Mouse (Mus musculus) gastrocnemius, adult 2 months (tissue): ENCODE results near the gene Mfsd4b2. TPM values are rescaled to one million over a fixed set of nuclear protein-coding genes. Genes with fewer than 3 reads are reported as not detected.
A peak's percentile ranks its signal among the peaks of the same experiment; 100 is the strongest.
"Not testable (repeated sequence)": the region's sequence is repeated elsewhere in the genome, so short reads cannot be mapped to it uniquely, and the experiment has no call there.

Source experiments
- DNase-seq: peaks from one replicate; pipeline ENCODE4 v3.0.0; 2022
- H3K27ac ChIP-seq: fragments of 200-600 bp; 2 replicates; pipeline ENCODE4 v1.8.1; 2022; ENCODE audit warnings: mild to moderate bottlenecking
- H3K4me3 ChIP-seq: fragments of 200-600 bp; 2 replicates; pipeline ENCODE4 v1.8.1; 2022; ENCODE audit warnings: mild to moderate bottlenecking, moderate library complexity
- CTCF ChIP-seq: fragments of 200-600 bp; IDR thresholded peaks from 2 replicates; pipeline ENCODE4 v1.8.1; 2022; ENCODE audit warnings: antibody characterized with exemption, mild to moderate bottlenecking, moderate library complexity
- intact Hi-C: fragments of 180-260 bp; cut with DNase I; formaldehyde crosslinking; loops from one replicate; pipeline ENCODE4 v1.15.1; 2025
- long read RNA-seq, 2 experiments: library from polyadenylated mRNA; stranded (forward); transcript quantifications; one replicate each; pipeline ENCODE4 v2.0.0; 2021
- total RNA-seq, 2 experiments: library from RNA; stranded (reverse); gene quantifications; 2 replicates each; pipeline ENCODE4 v1.2.3; 2021

The Mfsd4b2 gene
- under 1 TPM; 0.10 to 0.22 TPM for total RNA-seq
- long read RNA-seq, experiment 1, result 0 reads
- long read RNA-seq, experiment 2, result 0 reads

- Histone ChIP-seq H3K27ac (no peak within 1 kb of the TSS), H3K4me3 (peak within 1 kb of the TSS; percentile 64)
- peak; percentile 39 for TF ChIP-seq CTCF
- peak; percentile 57 for DNase-seq
- intact Hi-C loops, result no loop called here
Measured at GRCm38 (mm10) chr10:39926616-39927139, at the start of gene Mfsd4b2. Mfsd4b2 (minus strand) TSS chr10:39926923.

- DNase-seq, result no peak
- no peak for TF ChIP-seq CTCF
- Histone ChIP-seq H3K27ac (no peak overlapping the region), H3K4me3 (no peak overlapping the region)
- intact Hi-C loops, result no loop called here
Measured at GRCm38 (mm10) chr10:39975771-39976170, 49.0 kb upstream of the Mfsd4b2 start.

GRCm38 (mm10) chr10:39974982-39975381 is 48.3 kb upstream of the Mfsd4b2 start:
- no peak for DNase-seq
- no peak for TF ChIP-seq CTCF
- Histone ChIP-seq H3K4me3 (no peak overlapping the region), H3K27ac (no peak overlapping the region)
- intact Hi-C loops, result no loop called here

GRCm38 (mm10) chr10:39967512-39967911 is 40.8 kb upstream of the Mfsd4b2 start:
- no peak overlapping the region for H3K27ac ChIP-seq
- no peak for TF ChIP-seq CTCF
- intact Hi-C loops, result no loop called here
- DNase-seq, result no peak
- no peak overlapping the region for H3K4me3 ChIP-seq

GRCm38 (mm10) chr10:39961906-39962305 is 35.2 kb upstream of the Mfsd4b2 start:
- no peak for DNase-seq
- intact Hi-C loops, result loop anchor here (2.0 kb wide), 1 partner anchor 251 kb away; no protein-coding TSS in a partner anchor

GRCm38 (mm10) chr10:39960441-39960822 is 33.7 kb upstream of the Mfsd4b2 start:
- Histone ChIP-seq H3K4me3 (peak overlapping the region; percentile 82), H3K27ac (peak overlapping the region; percentile 100)
- no peak for DNase-seq
- intact Hi-C loops, result loop anchor here (2.0 kb wide), 1 partner anchor 252 kb away; no protein-coding TSS in a partner anchor
- no peak for TF ChIP-seq CTCF

More at GRCm38 (mm10) chr10:39961906-39962305, 35.2 kb upstream of the Mfsd4b2 start:
- no peak overlapping the region for H3K4me3 ChIP-seq
- H3K27ac ChIP-seq, result no peak overlapping the region
- TF ChIP-seq CTCF, result no peak

- TF ChIP-seq CTCF, result peak; percentile 80
- peak; percentile 96 for DNase-seq
- Histone ChIP-seq H3K4me3 (peak within 1 kb of the TSS; percentile 82), H3K27ac (peak within 1 kb of the TSS; percentile 100)
- intact Hi-C loops, result loop anchor here (2.0 to 5.0 kb wide), 5 partner anchors 58 to 253 kb away; partner anchors contain the start of gene Slc16a10
Measured at GRCm38 (mm10) chr10:39959761-39960440, 33.2 kb upstream of the Mfsd4b2 start, which contains the start of gene Mfsd4b3. Mfsd4b3 (minus strand) TSS chr10:39960153.

- H3K27ac ChIP-seq, result peak overlapping the region; percentile 100
- DNase-seq, result no peak
- peak; percentile 54 for TF ChIP-seq CTCF
- no peak overlapping the region; the same call in 1 of the 2 replicates for H3K4me3 ChIP-seq
- intact Hi-C loops, result loop anchor here (5.0 kb wide), 4 partner anchors 56 to 184 kb away; partner anchors contain the start of gene Slc16a10
Measured at GRCm38 (mm10) chr10:39958266-39958665, 31.5 kb upstream of the Mfsd4b2 start.

- intact Hi-C loops, result loop anchor here (5.0 kb wide), 4 partner anchors 54 to 186 kb away; partner anchors contain the start of gene Slc16a10
- Histone ChIP-seq H3K27ac (no peak overlapping the region), H3K4me3 (no peak overlapping the region)
- DNase-seq, result no peak
- TF ChIP-seq CTCF, result no peak
Measured at GRCm38 (mm10) chr10:39956340-39956878, 29.7 kb upstream of the Mfsd4b2 start.

- no peak overlapping the region for H3K4me3 ChIP-seq
- DNase-seq, result no peak
- TF ChIP-seq CTCF, result no peak
- H3K27ac ChIP-seq, result no peak overlapping the region
- intact Hi-C loops, result loop anchor here (5.0 kb wide), 4 partner anchors 53 to 187 kb away; partner anchors contain the start of gene Slc16a10
Measured at GRCm38 (mm10) chr10:39955163-39955562, 28.4 kb upstream of the Mfsd4b2 start.

- H3K27ac ChIP-seq, result no peak overlapping the region
- no peak overlapping the region for H3K4me3 ChIP-seq
- no peak for DNase-seq
- no peak for TF ChIP-seq CTCF
- intact Hi-C loops, result no loop called here
Measured at GRCm38 (mm10) chr10:39949377-39949954, 22.7 kb upstream of the Mfsd4b2 start.

GRCm38 (mm10) chr10:39947195-39947594 is 20.5 kb upstream of the Mfsd4b2 start:
- intact Hi-C loops, DNase-seq: not testable (repeated sequence)

GRCm38 (mm10) chr10:39936553-39936952 is 9.8 kb upstream of the Mfsd4b2 start:
- intact Hi-C loops, result no loop called here
- no peak for TF ChIP-seq CTCF
- DNase-seq, result no peak

More at GRCm38 (mm10) chr10:39947195-39947594, 20.5 kb upstream of the Mfsd4b2 start:
- not testable (repeated sequence) for H3K4me3 ChIP-seq, H3K27ac ChIP-seq

GRCm38 (mm10) chr10:39924556-39924955 is 2.2 kb downstream of the Mfsd4b2 start:
- H3K27ac ChIP-seq, intact Hi-C loops, DNase-seq, H3K4me3 ChIP-seq: not testable (repeated sequence)

More at GRCm38 (mm10) chr10:39936553-39936952, 9.8 kb upstream of the Mfsd4b2 start:
- no peak overlapping the region for H3K27ac ChIP-seq
- H3K4me3 ChIP-seq, result no peak overlapping the region
